Mouse (Mus musculus) cerebellum, adult 2 months (tissue): Measurements from ENCODE around the gene Trim71.

Experiments used
- CTCF ChIP-seq: fragments of 200-500 bp; IDR thresholded peaks from 2 replicates; pipeline ENCODE4 v1.5.1; 2011; ENCODE audit warnings: low read depth, mild to moderate bottlenecking, control low read depth, low read length, moderate library complexity, borderline replicate concordance; ENCODE audit not compliant: insufficient read depth
- POLR2A ChIP-seq: fragments of 200-500 bp; IDR thresholded peaks from 2 replicates; pipeline ENCODE4 v1.6.1; 2011; ENCODE audit warnings: low read length, control low read depth, borderline replicate concordance; ENCODE audit not compliant: insufficient read depth

- TF ChIP-seq POLR2A, result no peak
- no peak for TF ChIP-seq CTCF
These were observed 4.0 kb downstream of the Trim71 start for GRCm38 (mm10) chr9:114560141-114560540.
